31 mouse cellular contexts compared by ENCODE assay signal in genomic region chr14:54950493-54950892, GRCm38 (mm10). TPM values are rescaled to one million over a fixed set of nuclear protein-coding genes. Genes with fewer than 3 reads are reported as not detected.
DNase-seq lines count a peak whose midpoint lies in the region; ATAC-seq and TF ChIP-seq lines count a peak whose summit lies in the region.
"Had no signal": no experiment of that assay in that cellular context is flagged by ENCODE, and none has a peak within 500 bp of the region (broad histone marks: within the 10 kb centered on the region; RNA-seq: fewer than 3 reads in every experiment).

No protein-coding gene starts in this region.

- peak; percentile 92; the same call in 1 of the 2 replicates for TF ChIP-seq EP300 in heart, adult 2 months (IDR thresholded peaks at IDR 0.05; ENCODE audit: insufficient read depth, low read depth, low read length)

- H3K4me1 ChIP-seq in heart, adult 2 months (ENCODE audit: control insufficient read depth, insufficient read depth, low read length), result no peaks in the 10 kb centered on the region; the same call in 1 of the 2 replicates
- H3K4me1 ChIP-seq in heart, embryonic 13.5 days, result peaks cover 46% of the 10 kb centered on the region
- H3K4me1 ChIP-seq in E14TG2a.4 (replicated peaks; ENCODE audit: low read depth, low read length), result peaks cover 8% of the 10 kb centered on the region; the same call in 1 of the 2 replicates
- H3K4me1 ChIP-seq in ES-E14 (ENCODE audit: control insufficient read depth in 2 of 2, insufficient read depth in 2 of 2, low read length in 2 of 2, poor library complexity in 1 of 2), result no peaks in the 10 kb centered on the region; a peak in 1 of 4 replicates
- no peaks in the 10 kb centered on the region for H3K4me1 ChIP-seq in neural tube, embryonic 15.5 days
- H3K4me1 ChIP-seq: embryonic facial prominence, embryonic 12.5 days; embryonic facial prominence, embryonic 15.5 days had no signal

- TF ChIP-seq CTCF in heart, adult 2 months (IDR thresholded peaks at IDR 0.05), result no peak
- TF ChIP-seq CTCF in E14TG2a.4 (conservative IDR thresholded peaks at IDR 0.05; ENCODE audit: low read length), result no peak

- no peak overlapping the region for H3K4me3 ChIP-seq in heart, adult 2 months
- H3K4me3 ChIP-seq in heart, embryonic 13.5 days, result no peak overlapping the region
- H3K4me3 ChIP-seq in E14TG2a.4 (replicated peaks; ENCODE audit: low read length) (peak overlapping the region; percentile 39; the same call in 1 of the 2 replicates), ES-E14 (ENCODE audit: insufficient read depth in 1 of 2, low read depth in 1 of 2, low read length in 2 of 2, poor library complexity in 1 of 2, severe bottlenecking in 1 of 2) (peak overlapping the region in 1 of 2 experiments; percentile 38; a peak in 1 of 4 replicates)
- no peak overlapping the region for H3K4me3 ChIP-seq in neural tube, embryonic 15.5 days (replicated peaks)
- H3K4me3 ChIP-seq: embryonic facial prominence, embryonic 12.5 days; embryonic facial prominence, embryonic 15.5 days had no signal

- TF ChIP-seq POLR2A in heart, adult 2 months (IDR thresholded peaks at IDR 0.05; ENCODE audit: insufficient read depth, low read depth, low read length), result peak; percentile 89

- H3K36me3 ChIP-seq in heart, adult 2 months (ENCODE audit: control insufficient read depth, insufficient read depth, low read length), result peaks cover 3% of the 10 kb centered on the region
- H3K36me3 ChIP-seq in heart, embryonic 13.5 days, result peaks cover 98% of the 10 kb centered on the region
- no peaks in the 10 kb centered on the region for H3K36me3 ChIP-seq in E14TG2a.4 (ENCODE audit: insufficient read depth, low read length)
- no peaks in the 10 kb centered on the region for H3K36me3 ChIP-seq in ES-E14 (ENCODE audit: control insufficient read depth, insufficient read depth, low read length, poor library complexity, severe bottlenecking)
- no peaks in the 10 kb centered on the region for H3K36me3 ChIP-seq in neural tube, embryonic 15.5 days
- H3K36me3 ChIP-seq: embryonic facial prominence, embryonic 12.5 days; embryonic facial prominence, embryonic 15.5 days; G1E had no signal

- in situ Hi-C loops in ES-E14 (cut with MboI; ENCODE audit: low sequenced_read_pairs in 2 of 2, unreplicated experiment in 2 of 2), result no loop called here

- DNase-seq in heart, adult 2 months, result peak in 1 of 2 experiments; percentile 29
- no peak for DNase-seq in heart, adult 18-20 months
- DNase-seq in heart, postnatal 10 days, result no peak
- no peak for DNase-seq in ES-E14 (ENCODE audit: low read depth, low spot score)
- DNase-seq: adrenal gland, postnatal 10 days; adrenal gland, postnatal 36 days; cerebellum, adult 18-20 months; cerebellum, adult 9-10 months; cerebellum, postnatal 14 days; forebrain, postnatal 0 days; gastrocnemius, postnatal 25 days; heart, postnatal 4 days; kidney, adult 2 months had no signal

- H3K27ac ChIP-seq in heart, adult 2 months, result no peak overlapping the region
- 0 out of 2 replicates have a peak overlapping the region, but pooled peaks have one; percentile 15 for H3K27ac ChIP-seq in heart, embryonic 13.5 days (replicated peaks)
- H3K27ac ChIP-seq in ES-E14 (ENCODE audit: insufficient read depth, low read depth, low read length, poor library complexity, severe bottlenecking), result no peak overlapping the region
- H3K27ac ChIP-seq in neural tube, embryonic 15.5 days (replicated peaks), result no peak overlapping the region
- H3K27ac ChIP-seq: embryonic facial prominence, embryonic 12.5 days; embryonic facial prominence, embryonic 15.5 days; hindbrain, embryonic 14.5 days; hindbrain, postnatal 0 days had no signal

- no peaks in the 10 kb centered on the region for H3K79me2 ChIP-seq in heart, adult 2 months (replicated peaks; ENCODE audit: control insufficient read depth, insufficient read depth, low read length)

- no peak overlapping the region for H3K4me2 ChIP-seq in heart, embryonic 13.5 days
- no peak overlapping the region for H3K4me2 ChIP-seq in neural tube, embryonic 15.5 days
- H3K4me2 ChIP-seq: embryonic facial prominence, embryonic 12.5 days; embryonic facial prominence, embryonic 15.5 days; hindbrain, embryonic 14.5 days had no signal

- ATAC-seq in heart, embryonic 13.5 days (ENCODE audit: extremely low read depth, insufficient number of reproducible peaks, low FRiP score, low TSS enrichment), result no peak
- ATAC-seq in neural tube, embryonic 15.5 days (ENCODE audit: low FRiP score), result no peak
- ATAC-seq: forebrain, embryonic 14.5 days; forebrain, postnatal 0 days; hindbrain, postnatal 0 days; inflammation-experienced regulatory T-cells, adult 6 months; intestine, embryonic 16.5 days; Patski had no signal

- intact Hi-C loops in heart, adult 2 months (cut with DNase I), result no loop called here
- intact Hi-C loops in heart, postnatal 10 days (cut with DNase I), result no loop called here

- peak overlapping the region; percentile 10; the same call in 1 of the 2 replicates for H3K9ac ChIP-seq in heart, adult 2 months (ENCODE audit: low read depth, low read length)
- 0 out of 2 replicates have a peak overlapping the region, but pooled peaks have one; percentile 6 for H3K9ac ChIP-seq in heart, embryonic 13.5 days
- H3K9ac ChIP-seq in ES-E14 (ENCODE audit: insufficient read depth, low read depth, low read length, poor library complexity, severe bottlenecking), result peak overlapping the region; percentile 26; the same call in 1 of the 2 replicates
- no peak overlapping the region for H3K9ac ChIP-seq in neural tube, embryonic 15.5 days (replicated peaks)
- H3K9ac ChIP-seq: embryonic facial prominence, embryonic 12.5 days; embryonic facial prominence, embryonic 15.5 days; forebrain, postnatal 0 days; hindbrain, embryonic 14.5 days had no signal

- no peaks in the 10 kb centered on the region; the same call in 1 of the 2 replicates for H3K27me3 ChIP-seq in heart, adult 2 months (ENCODE audit: control insufficient read depth, insufficient read depth, low read length)
- peaks cover 14% of the 10 kb centered on the region; the same call in 1 of the 2 replicates for H3K27me3 ChIP-seq in heart, embryonic 13.5 days (replicated peaks)
- H3K27me3 ChIP-seq in E14TG2a.4 (ENCODE audit: insufficient read depth, low read length), result peaks cover 92% of the 10 kb centered on the region
- no peaks in the 10 kb centered on the region for H3K27me3 ChIP-seq in neural tube, embryonic 15.5 days (replicated peaks)
- H3K27me3 ChIP-seq: embryonic facial prominence, embryonic 12.5 days; embryonic facial prominence, embryonic 15.5 days had no signal

- H3K9me3 ChIP-seq in heart, embryonic 13.5 days, result no peaks in the 10 kb centered on the region
- peaks cover 13% of the 10 kb centered on the region for H3K9me3 ChIP-seq in E14TG2a.4 (ENCODE audit: low read length)
- no peaks in the 10 kb centered on the region for H3K9me3 ChIP-seq in ES-E14 (ENCODE audit: control insufficient read depth, insufficient read depth, low read depth, low read length)
- H3K9me3 ChIP-seq in neural tube, embryonic 15.5 days (replicated peaks), result no peaks in the 10 kb centered on the region
- H3K9me3 ChIP-seq: embryonic facial prominence, embryonic 12.5 days; embryonic facial prominence, embryonic 15.5 days; G1E had no signal

- 30% methylated on average over 12 of the region's 12 CpGs for WGBS in heart, adult 2 months
- 48% methylated on average over 12 of the region's 12 CpGs for WGBS in heart, embryonic 13.5 days
- WGBS in neural tube, embryonic 15.5 days, result 64% methylated on average over 12 of the region's 12 CpGs

TF ChIP-seq in ES-E14, 5 proteins besides CTCF, POLR2A, EP300 and RAD21 (continues in another document):
- TF ChIP-seq MAFK (IDR thresholded peaks at IDR 0.05; ENCODE audit: insufficient read depth, low read depth, low read length), result no peak
- TF ChIP-seq ZNF384 (IDR thresholded peaks at IDR 0.05; ENCODE audit: low read depth, low read length), result no peak
- TF ChIP-seq CHD2 (IDR thresholded peaks at IDR 0.05; ENCODE audit: low read depth, low read length), result no peak

RNA-seq across cellular contexts. Expression of gene Cmtm5, which starts 14.4 kb away (rescaled TPM):
- under 1 TPM in 1 of 2 experiments, not detected in 1; 0.30 TPM for total RNA-seq in heart, adult 2 months (2021)
- polyA plus RNA-seq in heart, adult 2 months (2012; rRNA removed), result 1.8 and 2.9 TPM in 2 replicates
- under 1 TPM in 1 of 2 experiments, not detected in 1; 0.44 TPM for total RNA-seq in heart, adult 18-20 months (2021)
- 0.49 and 0.98 TPM in 2 replicates for polyA plus RNA-seq in heart, embryonic 13.5 days (2015; fragmentation: Nextera tagmentation; extraction: Ambion mirVana)
- total RNA-seq in heart, postnatal 10 days (2021), result under 1 TPM in 1 of 2 experiments, not detected in 1; 0.91 TPM
- total RNA-seq in ES-E14 (2012; rRNA removed), result 0.74 TPM in 1 of 2 replicates, not detected in the other
- 15.8 and 18.1 TPM in 2 replicates for polyA plus RNA-seq in neural tube, embryonic 15.5 days (2015; fragmentation: Nextera tagmentation; extraction: Ambion mirVana)
- total RNA-seq: G1E; gastrocnemius, adult 8-10 months had no signal
- polyA plus RNA-seq: G1E; inflammation-experienced regulatory T-cells, adult 6 months; Patski had no signal

RNA-seq across cellular contexts. Expression of gene Myh6, which starts 16.2 kb away (rescaled TPM):
- over 10,000 TPM; 19,033 to 21,149 TPM for total RNA-seq in heart, adult 2 months (2021)
- 6,249 and 7,266 TPM in 2 replicates for polyA plus RNA-seq in heart, adult 2 months (2012; rRNA removed)
- total RNA-seq in heart, adult 18-20 months (2021), result over 10,000 TPM; 21,244 to 21,975 TPM
- polyA plus RNA-seq in heart, embryonic 13.5 days (2015; fragmentation: Nextera tagmentation; extraction: Ambion mirVana), result 1,796 and 1,858 TPM in 2 replicates
- over 10,000 TPM; 20,580 to 20,870 TPM for total RNA-seq in heart, postnatal 10 days (2021)
- 7.1 and 8.8 TPM in 2 replicates for total RNA-seq in ES-E14 (2012; rRNA removed)
- 1.8 and 2.5 TPM in 2 replicates for polyA plus RNA-seq in neural tube, embryonic 15.5 days (2015; fragmentation: Nextera tagmentation; extraction: Ambion mirVana)
- total RNA-seq: adrenal gland, postnatal 36 days had no signal
- polyA plus RNA-seq: forebrain, embryonic 11.5 days; gonadal fat pad, adult 2 months; inflammation-experienced regulatory T-cells, adult 6 months had no signal

RNA-seq across cellular contexts. Expression of gene Il25, which starts 18.0 kb away (rescaled TPM):
- total RNA-seq in heart, adult 2 months (2021), result not detected
- polyA plus RNA-seq in heart, adult 2 months (2012; rRNA removed), result not detected in 2 replicates
- not detected for total RNA-seq in heart, adult 18-20 months (2021)
- not detected in 2 replicates for polyA plus RNA-seq in heart, embryonic 13.5 days (2015; fragmentation: Nextera tagmentation; extraction: Ambion mirVana)
- not detected for total RNA-seq in heart, postnatal 10 days (2021)
- total RNA-seq in ES-E14 (2012; rRNA removed), result 0.27 and 0.74 TPM in 2 replicates
- 0.51 and 0.63 TPM in 2 replicates for polyA plus RNA-seq in neural tube, embryonic 15.5 days (2015; fragmentation: Nextera tagmentation; extraction: Ambion mirVana)
- total RNA-seq: adrenal gland, adult 18-20 months; adrenal gland, postnatal 10 days; adrenal gland, postnatal 36 days; G1E; gastrocnemius, adult 8-10 months; gastrocnemius, postnatal 25 days; heart, postnatal 4 days; hindbrain, postnatal 0 days had no signal
- polyA plus RNA-seq: forebrain, embryonic 11.5 days; G1E; gonadal fat pad, adult 2 months; heart, embryonic 16.5 days; hindbrain, embryonic 11.5 days; inflammation-experienced regulatory T-cells, adult 6 months; intestine, embryonic 16.5 days; kidney, adult 2 months; Patski had no signal

RNA-seq across cellular contexts. Expression of gene Efs, which starts 24.6 kb away (rescaled TPM):
- total RNA-seq in heart, adult 2 months (2021), result 1 to 10 TPM; 1.9 to 3.0 TPM
- polyA plus RNA-seq in heart, adult 2 months (2012; rRNA removed), result 5.1 and 5.4 TPM in 2 replicates
- total RNA-seq in heart, adult 18-20 months (2021), result 1 to 10 TPM; 1.7 to 2.0 TPM
- polyA plus RNA-seq in heart, embryonic 13.5 days (2015; fragmentation: Nextera tagmentation; extraction: Ambion mirVana), result 13.3 and 13.9 TPM in 2 replicates
- total RNA-seq in heart, postnatal 10 days (2021), result 1 to 10 TPM; 7.4 TPM
- 10.8 and 28.3 TPM in 2 replicates for total RNA-seq in ES-E14 (2012; rRNA removed)
- 11.9 and 16.4 TPM in 2 replicates for polyA plus RNA-seq in neural tube, embryonic 15.5 days (2015; fragmentation: Nextera tagmentation; extraction: Ambion mirVana)
- total RNA-seq: G1E had no signal
- polyA plus RNA-seq: G1E; inflammation-experienced regulatory T-cells, adult 6 months; Patski had no signal

RNA-seq across cellular contexts. Expression of gene Gm17428, which starts 26.2 kb away (rescaled TPM):
- total RNA-seq in heart, adult 2 months (2021), result not detected
- polyA plus RNA-seq in heart, adult 2 months (2012; rRNA removed), result not detected in 2 replicates
- total RNA-seq in heart, adult 18-20 months (2021), result not detected
- polyA plus RNA-seq in heart, embryonic 13.5 days (2015; fragmentation: Nextera tagmentation; extraction: Ambion mirVana), result not detected in 2 replicates
- not detected for total RNA-seq in heart, postnatal 10 days (2021)
- total RNA-seq in ES-E14 (2012; rRNA removed), result not detected in 2 replicates
- not detected in 2 replicates for polyA plus RNA-seq in neural tube, embryonic 15.5 days (2015; fragmentation: Nextera tagmentation; extraction: Ambion mirVana)
- total RNA-seq: adrenal gland, adult 18-20 months; adrenal gland, postnatal 10 days; adrenal gland, postnatal 36 days; forebrain, postnatal 0 days; G1E; gastrocnemius, adult 8-10 months; gastrocnemius, postnatal 25 days; heart, postnatal 4 days; hindbrain, postnatal 0 days had no signal
- polyA plus RNA-seq: embryonic facial prominence, embryonic 12.5 days; embryonic facial prominence, embryonic 15.5 days; forebrain, embryonic 11.5 days; forebrain, embryonic 14.5 days; forebrain, postnatal 0 days; G1E; gonadal fat pad, adult 2 months; heart, embryonic 16.5 days; hindbrain, embryonic 11.5 days; hindbrain, embryonic 14.5 days; hindbrain, postnatal 0 days; inflammation-experienced regulatory T-cells, adult 6 months; intestine, embryonic 16.5 days; kidney, adult 2 months; Patski had no signal

Comparison
In these comparisons a context has a peak if more than half of its experiments do, and no peak if none do; other contexts are left out.
1. RNA of gene Myh6, which starts 16.2 kb away (total RNA-seq): 21,244 to 21,975 TPM in heart, adult 18-20 months, 19,033 to 21,149 TPM in heart, adult 2 months and 20,580 to 20,870 TPM in heart, postnatal 10 days; 7.1 to 8.8 TPM in ES-E14; every median in the first group is over 1,000 times any median in the second.